In the genomic region with DNA sequence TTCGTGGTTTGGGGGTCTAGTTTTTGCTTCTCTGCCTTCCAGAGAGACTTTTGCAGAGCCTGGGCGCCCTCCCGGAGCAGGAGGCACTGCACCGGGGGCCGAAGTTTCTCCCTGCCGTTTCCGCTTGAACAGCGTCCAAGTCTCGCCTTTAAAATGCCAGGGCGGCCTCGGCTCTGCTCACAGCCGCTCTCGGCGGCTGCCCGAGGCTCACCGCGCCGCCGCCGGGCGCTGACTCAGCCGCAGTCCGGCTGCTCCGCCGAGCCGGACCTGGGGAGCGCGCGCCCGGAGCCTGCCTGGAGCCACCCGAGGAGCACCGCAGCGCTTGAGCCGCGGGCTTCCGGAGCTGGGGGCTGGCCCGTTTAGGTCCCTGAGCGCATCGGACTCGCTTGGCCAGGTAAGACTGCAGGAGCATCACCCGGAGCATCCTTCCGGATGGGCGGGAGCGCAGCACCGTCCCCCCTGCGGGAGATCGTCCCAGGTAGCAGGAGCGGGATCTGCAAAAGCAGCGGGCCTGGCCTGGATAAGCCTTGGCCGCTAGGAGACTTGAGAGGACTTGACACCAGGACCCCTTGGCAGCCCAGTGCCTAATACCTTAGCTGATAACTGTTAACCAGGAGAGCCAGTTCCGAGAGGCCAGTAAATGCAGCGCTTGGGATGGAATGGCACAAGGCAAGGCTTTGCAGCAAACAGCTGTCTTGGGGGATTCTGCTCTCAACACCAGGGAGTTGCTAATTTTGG, we compare ENCODE assay signal across 7 mouse cellular contexts. TPM values are rescaled to one million over a fixed set of nuclear protein-coding genes. Genes with fewer than 3 reads are reported as not detected.
DNase-seq lines count a peak whose midpoint lies in the region; ATAC-seq and TF ChIP-seq lines count a peak whose summit lies in the region.

TSS of gene Gm2115 (plus strand) at position 159 of the 738 bp plus-strand sequence.

- in situ Hi-C loops in Patski (cut with MboI; ENCODE audit: low pct_unique_long_range_greater_than_20kb): no loop called here

- H3K27me3 ChIP-seq in Patski: no peaks in the 10 kb centered on the region
- peaks cover 5% of the 10 kb centered on the region; the same call in 1 of the 2 replicates for H3K27me3 ChIP-seq in forebrain, embryonic 16.5 days (replicated peaks; ENCODE audit: control insufficient read depth, insufficient read depth, low read length)
- H3K27me3 ChIP-seq in limb, embryonic 12.5 days: peaks cover 26% of the 10 kb centered on the region
- H3K27me3 ChIP-seq in midbrain, embryonic 16.5 days (ENCODE audit: control insufficient read depth, insufficient read depth, low read depth, low read length): 0 out of 2 replicates have a peak, but pooled peaks cover 3% of the 10 kb centered on the region

- H3K9me3 ChIP-seq in forebrain, embryonic 16.5 days (ENCODE audit: control insufficient read depth, low read length): no peaks in the 10 kb centered on the region
- H3K9me3 ChIP-seq in limb, embryonic 12.5 days: no peaks in the 10 kb centered on the region
- H3K9me3 ChIP-seq in midbrain, embryonic 16.5 days (replicated peaks; ENCODE audit: control insufficient read depth, low read length, poor library complexity, severe bottlenecking): no peaks in the 10 kb centered on the region

- ATAC-seq in Patski: peak; percentile 98
- ATAC-seq in forebrain, embryonic 16.5 days: peak; percentile 93
- ATAC-seq in limb, embryonic 12.5 days (ENCODE audit: insufficient number of reproducible peaks, insufficient read depth, low FRiP score, low TSS enrichment, low read depth): peak; percentile 47; the same call in 1 of the 2 replicates
- ATAC-seq in midbrain, embryonic 16.5 days: peak; percentile 93

- H3K9ac ChIP-seq in forebrain, embryonic 16.5 days (replicated peaks; ENCODE audit: low read depth, low read length): peak within 1 kb of the TSS; percentile 65
- peak within 1 kb of the TSS; percentile 61 for H3K9ac ChIP-seq in limb, embryonic 12.5 days (replicated peaks)
- peak within 1 kb of the TSS; percentile 79 for H3K9ac ChIP-seq in midbrain, embryonic 16.5 days (ENCODE audit: low read depth, low read length)

- no peak for DNase-seq in Patski (ENCODE audit: low read depth, low spot score)
- peak; percentile 12 to 20 for DNase-seq in adrenal gland, postnatal 4 days (ENCODE audit: low spot score in 2 of 2)
- peak; percentile 41 for DNase-seq in kidney, adult 11 months
- peak; percentile 48 for DNase-seq in urinary bladder, postnatal 14 days (ENCODE audit: low spot score)

- peak within 1 kb of the TSS; percentile 59 for H3K4me3 ChIP-seq in forebrain, embryonic 16.5 days (replicated peaks; ENCODE audit: low read length)
- peak within 1 kb of the TSS; percentile 52 for H3K4me3 ChIP-seq in limb, embryonic 12.5 days (replicated peaks)
- H3K4me3 ChIP-seq in midbrain, embryonic 16.5 days (ENCODE audit: low read depth, low read length): peak within 1 kb of the TSS; percentile 65

- 1% methylated on average over 52 of the region's 52 CpGs for WGBS in forebrain, embryonic 16.5 days
- 2% methylated on average over 52 of the region's 52 CpGs for WGBS in limb, embryonic 12.5 days
- WGBS in midbrain, embryonic 16.5 days: 2% methylated on average over 52 of the region's 52 CpGs

- TF ChIP-seq CTCF in Patski (IDR thresholded peaks at IDR 0.05): no peak

- H3K4me2 ChIP-seq in forebrain, embryonic 16.5 days (ENCODE audit: low read length): peak within 1 kb of the TSS; percentile 99
- H3K4me2 ChIP-seq in limb, embryonic 12.5 days: peak within 1 kb of the TSS; percentile 89
- H3K4me2 ChIP-seq in midbrain, embryonic 16.5 days (ENCODE audit: low read length): peak within 1 kb of the TSS; percentile 94

- CTCF ChIA-PET in Patski (lab: Charles Lee): interaction anchor here (1.2 to 1.7 kb wide), 5 partner anchors 8 to 172 kb away, joined by 4 to 5 read pairs (median 4); no protein-coding TSS in a partner anchor

- POLR2A ChIA-PET in Patski (lab: Charles Lee): no interaction called here

- no peak within 1 kb of the TSS for H3K27ac ChIP-seq in forebrain, embryonic 16.5 days (ENCODE audit: low read length)
- H3K27ac ChIP-seq in limb, embryonic 12.5 days: no peak within 1 kb of the TSS
- no peak within 1 kb of the TSS for H3K27ac ChIP-seq in midbrain, embryonic 16.5 days (ENCODE audit: low read length)

- peaks cover 8% of the 10 kb centered on the region for H3K4me1 ChIP-seq in forebrain, embryonic 16.5 days (replicated peaks; ENCODE audit: control insufficient read depth, insufficient read depth, low read length)
- H3K4me1 ChIP-seq in limb, embryonic 12.5 days (replicated peaks): peaks cover 14% of the 10 kb centered on the region
- 0 out of 2 replicates have a peak, but pooled peaks cover 2% of the 10 kb centered on the region for H3K4me1 ChIP-seq in midbrain, embryonic 16.5 days (ENCODE audit: control insufficient read depth, insufficient read depth, low read length)

- H3K36me3 ChIP-seq in forebrain, embryonic 16.5 days (ENCODE audit: control insufficient read depth, insufficient read depth): no peaks in the 10 kb centered on the region
- H3K36me3 ChIP-seq in limb, embryonic 12.5 days: no peaks in the 10 kb centered on the region
- no peaks in the 10 kb centered on the region for H3K36me3 ChIP-seq in midbrain, embryonic 16.5 days (ENCODE audit: control insufficient read depth, insufficient read depth, low read length)

RNA-seq across cellular contexts. Expression of gene Gm2115, which starts in this region (rescaled TPM):
- 59.2 TPM for polyA plus RNA-seq in Patski (2021)
- total RNA-seq in adrenal gland, postnatal 4 days (2021): 10 to 100 TPM; 10.1 to 10.7 TPM
- 0.23 and 0.35 TPM in 2 replicates for polyA plus RNA-seq in forebrain, embryonic 16.5 days (2015; fragmentation: Nextera tagmentation; extraction: Ambion mirVana)
- 0.25 and 0.29 TPM in 2 replicates for polyA plus RNA-seq in limb, embryonic 12.5 days (2016; fragmentation: Nextera tagmentation; extraction: Ambion mirVana)
- 0.98 and 1.4 TPM in 2 replicates for polyA plus RNA-seq in midbrain, embryonic 16.5 days (2015; fragmentation: Nextera tagmentation; extraction: Ambion mirVana)

Comparison
In these comparisons a context has a peak if more than half of its experiments do, and no peak if none do; other contexts are left out.
1. RNA of gene Gm2115 (polyA plus RNA-seq): 59.2 TPM in Patski (single experiment); 0.98 to 1.4 TPM in midbrain, embryonic 16.5 days, 0.25 to 0.29 TPM in limb, embryonic 12.5 days and 0.23 to 0.35 TPM in forebrain, embryonic 16.5 days; every median in the first group is over 10 times any median in the second.
2. Peak in ATAC-seq, H3K4me3 ChIP-seq, H3K9ac ChIP-seq and H3K4me2 ChIP-seq in forebrain, embryonic 16.5 days; RNA of the gene not detected or under 1 TPM.
3. Peak in ATAC-seq, H3K4me3 ChIP-seq, H3K9ac ChIP-seq and H3K4me2 ChIP-seq in limb, embryonic 12.5 days; RNA of the gene not detected or under 1 TPM.
4. ATAC-seq: peak in every context shown above with its lines; median percentile 98 in Patski; 93 in forebrain, embryonic 16.5 days; 93 in midbrain, embryonic 16.5 days; 47 in limb, embryonic 12.5 days.
5. Peak in every context shown above with its lines, with median percentiles within 50 percentile points of each other: H3K4me2 ChIP-seq, H3K4me3 ChIP-seq and H3K9ac ChIP-seq.